Mouse (Mus musculus): Measurements from ENCODE around the gene Kcng1. TPM values are rescaled to one million over a fixed set of nuclear protein-coding genes. Genes with fewer than 3 reads are reported as not detected.

Kcng1 gene
- polyA plus RNA-seq, 1 experiment: 3.1 TPM

GRCm38 (mm10) chr2:168233286-168233685 is 48.2 kb downstream of the Kcng1 start:
- TF ChIP-seq CTCF (IDR thresholded peaks at IDR 0.05; ENCODE audit: borderline replicate concordance, extremely low read depth, insufficient read depth, insufficient read length): no peak
- no peak for TF ChIP-seq POLR2A (IDR thresholded peaks at IDR 0.05; ENCODE audit: borderline replicate concordance, extremely low read depth, insufficient read depth, insufficient read length, poor library complexity, severe bottlenecking)
- DNase-seq (ENCODE audit: low read depth): no peak

- TF ChIP-seq CTCF (IDR thresholded peaks at IDR 0.05; ENCODE audit: borderline replicate concordance, extremely low read depth, insufficient read depth, insufficient read length) (no peak), POLR2A (IDR thresholded peaks at IDR 0.05; ENCODE audit: borderline replicate concordance, extremely low read depth, insufficient read depth, insufficient read length, poor library complexity, severe bottlenecking) (no peak)
Observed at GRCm38 (mm10) chr2:168231471-168231829, 50.1 kb downstream of the Kcng1 start.

GRCm38 (mm10) chr2:168230773-168231470 is 50.6 kb downstream of the Kcng1 start:
- TF ChIP-seq POLR2A (IDR thresholded peaks at IDR 0.05; ENCODE audit: borderline replicate concordance, extremely low read depth, insufficient read depth, insufficient read length, poor library complexity, severe bottlenecking) (no peak), CTCF (IDR thresholded peaks at IDR 0.05; ENCODE audit: borderline replicate concordance, extremely low read depth, insufficient read depth, insufficient read length) (no peak)
- peak; percentile 15 for DNase-seq (ENCODE audit: low read depth)

More at GRCm38 (mm10) chr2:168231471-168231829, 50.1 kb downstream of the Kcng1 start:
- no peak for DNase-seq (ENCODE audit: low read depth)

- DNase-seq (ENCODE audit: low read depth): peak; percentile 96
- TF ChIP-seq CTCF (IDR thresholded peaks at IDR 0.05; ENCODE audit: borderline replicate concordance, extremely low read depth, insufficient read depth, insufficient read length): no peak
- peak; percentile 82 for TF ChIP-seq POLR2A (IDR thresholded peaks at IDR 0.05; ENCODE audit: borderline replicate concordance, extremely low read depth, insufficient read depth, insufficient read length, poor library complexity, severe bottlenecking)
Observed at GRCm38 (mm10) chr2:168230026-168230728, 51.4 kb downstream of the Kcng1 start, which contains the start of the genes Gm20716, Dpm1 and Mocs3. Gene Gm20716 (minus strand): TSS chr2:168230364. Gene Dpm1 (minus strand): TSS chr2:168230591. Gene Mocs3 (plus strand): TSS chr2:168230622.

GRCm38 (mm10) chr2:168229116-168230025 is 52.2 kb downstream of the Kcng1 start:
- TF ChIP-seq POLR2A (IDR thresholded peaks at IDR 0.05; ENCODE audit: borderline replicate concordance, extremely low read depth, insufficient read depth, insufficient read length, poor library complexity, severe bottlenecking): no peak
- no peak for TF ChIP-seq CTCF (IDR thresholded peaks at IDR 0.05; ENCODE audit: borderline replicate concordance, extremely low read depth, insufficient read depth, insufficient read length)
- DNase-seq (ENCODE audit: low read depth): no peak

- TF ChIP-seq POLR2A (IDR thresholded peaks at IDR 0.05; ENCODE audit: borderline replicate concordance, extremely low read depth, insufficient read depth, insufficient read length, poor library complexity, severe bottlenecking) (no peak), CTCF (IDR thresholded peaks at IDR 0.05; ENCODE audit: borderline replicate concordance, extremely low read depth, insufficient read depth, insufficient read length) (no peak)
- no peak for DNase-seq (ENCODE audit: low read depth)
Observed at GRCm38 (mm10) chr2:168223326-168223725, 58.2 kb downstream of the Kcng1 start.

- no peak for DNase-seq (ENCODE audit: low read depth)
- TF ChIP-seq POLR2A (IDR thresholded peaks at IDR 0.05; ENCODE audit: borderline replicate concordance, extremely low read depth, insufficient read depth, insufficient read length, poor library complexity, severe bottlenecking) (no peak), CTCF (IDR thresholded peaks at IDR 0.05; ENCODE audit: borderline replicate concordance, extremely low read depth, insufficient read depth, insufficient read length) (peak; percentile 30; the same call in 1 of the 2 replicates)
Observed at GRCm38 (mm10) chr2:168213788-168214397, 67.6 kb downstream of the Kcng1 start.

Other genes with a start within 250 kb of the Kcng1 start
- gene Pard6b, start 200.7 kb downstream of the Kcng1 start, polyA plus RNA-seq (2012; rRNA removed): 8.0 and 10.3 TPM in 2 replicates
- gene Adnp, start 74.6 kb downstream of the Kcng1 start, polyA plus RNA-seq (2012; rRNA removed): 86.0 and 115 TPM in 2 replicates
- gene Gm20716, start 51.4 kb downstream of the Kcng1 start, polyA plus RNA-seq (2012; rRNA removed): 16.6 and 21.9 TPM in 2 replicates
- gene Dpm1, start 51.1 kb downstream of the Kcng1 start, polyA plus RNA-seq (2012; rRNA removed): 15.0 and 16.6 TPM in 2 replicates
- gene Mocs3, start 51.1 kb downstream of the Kcng1 start, polyA plus RNA-seq (2012; rRNA removed): 17.9 and 21.6 TPM in 2 replicates

All from brain, embryonic 14.5 days (tissue).